In the genomic region with DNA sequence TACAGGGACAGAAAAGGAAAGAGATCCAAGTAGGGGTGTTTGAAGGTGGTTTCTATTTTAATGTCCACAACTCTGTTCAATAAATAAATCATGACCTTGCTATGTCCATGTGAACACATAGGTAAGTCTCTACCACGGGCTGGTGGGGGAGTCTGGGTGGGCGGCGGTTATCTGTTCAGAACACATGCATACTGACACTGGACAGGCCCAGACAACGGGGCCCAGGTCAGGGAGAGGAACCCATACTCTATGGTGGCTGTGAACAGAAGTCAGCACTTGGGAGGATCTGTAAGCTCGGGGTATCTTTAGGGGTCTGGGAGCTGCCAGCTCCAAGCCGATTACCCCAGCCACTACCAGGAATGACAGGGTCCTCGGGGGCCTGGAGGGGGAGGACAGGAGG, we compare ENCODE assay signal across 23 mouse cellular contexts. TPM values are rescaled to one million over a fixed set of nuclear protein-coding genes. Genes with fewer than 3 reads are reported as not detected.
DNase-seq lines count a peak whose midpoint lies in the region; ATAC-seq and TF ChIP-seq lines count a peak whose summit lies in the region.
"Had no signal": no experiment of that assay in that cellular context is flagged by ENCODE, and none has a peak within 500 bp of the region (broad histone marks: within the 10 kb centered on the region; RNA-seq: fewer than 3 reads in every experiment).

No protein-coding gene starts in this region.

- peaks cover 43% of the 10 kb centered on the region for H3K27me3 ChIP-seq in heart, embryonic 10.5 days (ENCODE audit: insufficient read depth, poor library complexity, severe bottlenecking)
- peaks cover 4% of the 10 kb centered on the region; the same call in 1 of the 2 replicates for H3K27me3 ChIP-seq in kidney, postnatal 0 days (ENCODE audit: insufficient read depth, low read length)
- peaks cover 17% of the 10 kb centered on the region for H3K27me3 ChIP-seq in limb, embryonic 11.5 days (ENCODE audit: control insufficient read depth, insufficient read depth, low read length)
- H3K27me3 ChIP-seq in liver, embryonic 16.5 days (ENCODE audit: control insufficient read depth, insufficient read depth, low read depth, low read length) = peaks cover 19% of the 10 kb centered on the region
- peaks cover 16% of the 10 kb centered on the region for H3K27me3 ChIP-seq in intestine, embryonic 15.5 days (replicated peaks)

- DNase-seq in heart, embryonic 10.5 days (ENCODE audit: low spot score) = peak; percentile 89
- no peak for DNase-seq in heart, postnatal 14 days
- DNase-seq in kidney, postnatal 0 days (ENCODE audit: low spot score) = no peak
- no peak for DNase-seq in kidney, adult 8-10 months
- no peak for DNase-seq in limb, embryonic 11.5 days (ENCODE audit: low spot score)
- no peak for DNase-seq in testis, postnatal 14 days (ENCODE audit: low spot score)
- DNase-seq: right cerebral cortex, adult 18-20 months; thymus, postnatal 14 days had no signal

- WGBS in heart, embryonic 10.5 days = 71% methylated on average over 7 of the region's 7 CpGs
- 77% methylated on average over 7 of the region's 7 CpGs for WGBS in kidney, postnatal 0 days
- WGBS in limb, embryonic 11.5 days = 78% methylated on average over 7 of the region's 7 CpGs
- WGBS in liver, embryonic 16.5 days (ENCODE audit: insufficient replicate concordance) = 38% methylated on average over 7 of the region's 7 CpGs
- 77% methylated on average over 7 of the region's 7 CpGs for WGBS in intestine, embryonic 15.5 days

- no peak overlapping the region for H3K4me2 ChIP-seq in kidney, postnatal 0 days (ENCODE audit: low read length)
- H3K4me2 ChIP-seq in limb, embryonic 11.5 days (ENCODE audit: low read depth, severe bottlenecking) = peak overlapping the region; percentile 10; the same call in 1 of the 2 replicates
- peak overlapping the region; percentile 54 for H3K4me2 ChIP-seq in liver, embryonic 16.5 days (ENCODE audit: low read depth, low read length)
- H3K4me2 ChIP-seq in intestine, embryonic 15.5 days (replicated peaks) = no peak overlapping the region
- H3K4me2 ChIP-seq: embryonic facial prominence, embryonic 12.5 days; hindbrain, embryonic 15.5 days; limb, embryonic 13.5 days; lung, embryonic 15.5 days; midbrain, embryonic 12.5 days; neural tube, embryonic 13.5 days had no signal

- intact Hi-C loops in heart, postnatal 14 days (cut with DNase I) = no loop called here

- H3K27ac ChIP-seq in heart, embryonic 10.5 days = peak overlapping the region; percentile 76
- H3K27ac ChIP-seq in kidney, postnatal 0 days = peak overlapping the region; percentile 71; the same call in 1 of the 2 replicates
- no peak overlapping the region; the same call in 1 of the 2 replicates for H3K27ac ChIP-seq in limb, embryonic 11.5 days (replicated peaks; ENCODE audit: low read depth, low read length)
- H3K27ac ChIP-seq in liver, embryonic 16.5 days (ENCODE audit: low read length) = peak overlapping the region; percentile 99
- no peak overlapping the region for H3K27ac ChIP-seq in intestine, embryonic 15.5 days
- H3K27ac ChIP-seq: embryonic facial prominence, embryonic 12.5 days; hindbrain, embryonic 15.5 days; limb, embryonic 13.5 days; lung, embryonic 15.5 days; midbrain, embryonic 12.5 days; neural tube, embryonic 13.5 days; stomach, postnatal 0 days had no signal

- no peak overlapping the region for H3K9ac ChIP-seq in kidney, postnatal 0 days (ENCODE audit: low read depth, low read length)
- H3K9ac ChIP-seq in limb, embryonic 11.5 days (ENCODE audit: low read length) = no peak overlapping the region
- H3K9ac ChIP-seq in liver, embryonic 16.5 days (ENCODE audit: low read depth, low read length) = peak overlapping the region; percentile 66
- no peak overlapping the region for H3K9ac ChIP-seq in intestine, embryonic 15.5 days
- H3K9ac ChIP-seq: embryonic facial prominence, embryonic 12.5 days; hindbrain, embryonic 15.5 days; lung, embryonic 15.5 days; midbrain, embryonic 12.5 days; neural tube, embryonic 13.5 days had no signal

- no peaks in the 10 kb centered on the region for H3K9me3 ChIP-seq in heart, embryonic 10.5 days
- no peaks in the 10 kb centered on the region for H3K9me3 ChIP-seq in kidney, postnatal 0 days (replicated peaks; ENCODE audit: low read length)
- no peaks in the 10 kb centered on the region for H3K9me3 ChIP-seq in limb, embryonic 11.5 days (ENCODE audit: control insufficient read depth, low read length)
- no peaks in the 10 kb centered on the region for H3K9me3 ChIP-seq in liver, embryonic 16.5 days (replicated peaks; ENCODE audit: control insufficient read depth, low read length)
- no peaks in the 10 kb centered on the region for H3K9me3 ChIP-seq in intestine, embryonic 15.5 days
- H3K9me3 ChIP-seq: embryonic facial prominence, embryonic 12.5 days; hindbrain, embryonic 15.5 days; limb, embryonic 13.5 days; lung, embryonic 15.5 days; midbrain, embryonic 12.5 days; neural tube, embryonic 13.5 days had no signal

- peaks cover 43% of the 10 kb centered on the region for H3K4me1 ChIP-seq in heart, embryonic 10.5 days
- H3K4me1 ChIP-seq in kidney, postnatal 0 days (replicated peaks; ENCODE audit: insufficient read depth, low read length) = peaks cover 2% of the 10 kb centered on the region; the same call in 1 of the 2 replicates
- 0 out of 2 replicates have a peak, but pooled peaks cover 3% of the 10 kb centered on the region for H3K4me1 ChIP-seq in limb, embryonic 11.5 days (ENCODE audit: control insufficient read depth, insufficient read depth, low read length)
- peaks cover 63% of the 10 kb centered on the region for H3K4me1 ChIP-seq in liver, embryonic 16.5 days (ENCODE audit: control insufficient read depth, low read depth, low read length)
- H3K4me1 ChIP-seq in intestine, embryonic 15.5 days (replicated peaks) = peaks cover 8% of the 10 kb centered on the region

- TF ChIP-seq CTCF in kidney, postnatal 0 days (IDR thresholded peaks at IDR 0.05; ENCODE audit: low read depth) = no peak

- no peak overlapping the region for H3K4me3 ChIP-seq in heart, embryonic 10.5 days
- H3K4me3 ChIP-seq in kidney, postnatal 0 days (replicated peaks; ENCODE audit: low read depth, low read length) = no peak overlapping the region
- no peak overlapping the region for H3K4me3 ChIP-seq in limb, embryonic 11.5 days (ENCODE audit: low read depth, low read length)
- peak overlapping the region; percentile 9 for H3K4me3 ChIP-seq in liver, embryonic 16.5 days (ENCODE audit: low read depth, low read length)
- no peak overlapping the region for H3K4me3 ChIP-seq in intestine, embryonic 15.5 days (replicated peaks)
- H3K4me3 ChIP-seq: embryonic facial prominence, embryonic 12.5 days; hindbrain, embryonic 15.5 days; limb, embryonic 13.5 days; lung, embryonic 15.5 days; midbrain, embryonic 12.5 days; neural tube, embryonic 13.5 days had no signal

- ATAC-seq in kidney, postnatal 0 days (replicated peaks; ENCODE audit: low FRiP score, low read depth) = no peak
- no peak for ATAC-seq in limb, embryonic 11.5 days (ENCODE audit: insufficient number of reproducible peaks, low FRiP score, low TSS enrichment, low read depth)
- ATAC-seq in liver, embryonic 16.5 days (ENCODE audit: low read depth) = peak; percentile 20
- no peak for ATAC-seq in intestine, embryonic 15.5 days
- ATAC-seq: intestine, embryonic 16.5 days had no signal

- H3K36me3 ChIP-seq in heart, embryonic 10.5 days = no peaks in the 10 kb centered on the region
- H3K36me3 ChIP-seq in kidney, postnatal 0 days (ENCODE audit: insufficient read depth, low read length) = no peaks in the 10 kb centered on the region
- H3K36me3 ChIP-seq in limb, embryonic 11.5 days (ENCODE audit: control insufficient read depth, insufficient read depth, low read length) = no peaks in the 10 kb centered on the region
- no peaks in the 10 kb centered on the region for H3K36me3 ChIP-seq in liver, embryonic 16.5 days (ENCODE audit: control insufficient read depth, insufficient read depth)
- H3K36me3 ChIP-seq in intestine, embryonic 15.5 days = no peaks in the 10 kb centered on the region
- H3K36me3 ChIP-seq: embryonic facial prominence, embryonic 12.5 days; hindbrain, embryonic 15.5 days; limb, embryonic 13.5 days; lung, embryonic 15.5 days; midbrain, embryonic 12.5 days; neural tube, embryonic 13.5 days had no signal

RNA-seq across cellular contexts. Expression of gene Nhlrc4, which starts 1.6 kb away (rescaled TPM):
- polyA plus RNA-seq in heart, embryonic 10.5 days (2016; fragmentation: Nextera tagmentation; extraction: Ambion mirVana) = 0.15 and 0.85 TPM in 2 replicates
- under 1 TPM in 1 of 2 experiments, not detected in 1; 0.17 TPM for total RNA-seq in heart, postnatal 14 days (2021)
- 1.1 and 2.5 TPM in 2 replicates for polyA plus RNA-seq in kidney, postnatal 0 days (2015; fragmentation: Nextera tagmentation; extraction: Ambion mirVana)
- 0.27 TPM in 1 of 2 replicates, not detected in the other for polyA plus RNA-seq in limb, embryonic 11.5 days (2014; fragmentation: Nextera tagmentation; extraction: Ambion mirVana)
- 6.8 and 7.8 TPM in 2 replicates for polyA plus RNA-seq in liver, embryonic 16.5 days (2015; fragmentation: Nextera tagmentation; extraction: Ambion mirVana)
- polyA plus RNA-seq in intestine, embryonic 15.5 days (2015; fragmentation: Nextera tagmentation; extraction: Ambion mirVana) = 0.10 and 0.46 TPM in 2 replicates
- total RNA-seq: CH12.LX; gastrocnemius, adult 8-10 months; heart, postnatal 10 days; layer of hippocampus, postnatal 10 days had no signal
- polyA plus RNA-seq: large intestine, adult 2 months; limb, embryonic 13.5 days; neural tube, embryonic 13.5 days; stomach, postnatal 0 days had no signal

RNA-seq across cellular contexts. Expression of gene Pigq, which starts 1.6 kb away (rescaled TPM):
- polyA plus RNA-seq in heart, embryonic 10.5 days (2016; fragmentation: Nextera tagmentation; extraction: Ambion mirVana) = 71.8 and 90.0 TPM in 2 replicates
- total RNA-seq in heart, postnatal 14 days (2021) = 10 to 100 TPM; 60.6 to 62.7 TPM
- polyA plus RNA-seq in kidney, postnatal 0 days (2015; fragmentation: Nextera tagmentation; extraction: Ambion mirVana) = 69.5 and 70.2 TPM in 2 replicates
- polyA plus RNA-seq in limb, embryonic 11.5 days (2014; fragmentation: Nextera tagmentation; extraction: Ambion mirVana) = 50.9 and 52.8 TPM in 2 replicates
- 147 and 154 TPM in 2 replicates for polyA plus RNA-seq in liver, embryonic 16.5 days (2015; fragmentation: Nextera tagmentation; extraction: Ambion mirVana)
- 52.1 and 56.4 TPM in 2 replicates for polyA plus RNA-seq in intestine, embryonic 15.5 days (2015; fragmentation: Nextera tagmentation; extraction: Ambion mirVana)

RNA-seq across cellular contexts. Expression of gene A930017K11Rik, which starts 6.0 kb away (rescaled TPM):
- 0.20 and 0.55 TPM in 2 replicates for polyA plus RNA-seq in heart, embryonic 10.5 days (2016; fragmentation: Nextera tagmentation; extraction: Ambion mirVana)
- not detected for total RNA-seq in heart, postnatal 14 days (2021)
- polyA plus RNA-seq in kidney, postnatal 0 days (2015; fragmentation: Nextera tagmentation; extraction: Ambion mirVana) = 6.8 and 7.2 TPM in 2 replicates
- polyA plus RNA-seq in limb, embryonic 11.5 days (2014; fragmentation: Nextera tagmentation; extraction: Ambion mirVana) = 0.18 and 0.33 TPM in 2 replicates
- 0.13 and 0.16 TPM in 2 replicates for polyA plus RNA-seq in liver, embryonic 16.5 days (2015; fragmentation: Nextera tagmentation; extraction: Ambion mirVana)
- 0.20 and 0.28 TPM in 2 replicates for polyA plus RNA-seq in intestine, embryonic 15.5 days (2015; fragmentation: Nextera tagmentation; extraction: Ambion mirVana)
- total RNA-seq: CH12.LX; gastrocnemius, adult 8-10 months; heart, postnatal 10 days; layer of hippocampus, postnatal 10 days had no signal
- polyA plus RNA-seq: large intestine, adult 2 months; stomach, postnatal 0 days had no signal

RNA-seq across cellular contexts. Expression of gene Rab40c, which starts 26.8 kb away (rescaled TPM):
- polyA plus RNA-seq in heart, embryonic 10.5 days (2016; fragmentation: Nextera tagmentation; extraction: Ambion mirVana) = 22.2 and 24.4 TPM in 2 replicates
- 10 to 100 TPM; 14.4 to 20.0 TPM for total RNA-seq in heart, postnatal 14 days (2021)
- polyA plus RNA-seq in kidney, postnatal 0 days (2015; fragmentation: Nextera tagmentation; extraction: Ambion mirVana) = 20.4 and 22.1 TPM in 2 replicates
- 19.2 and 19.7 TPM in 2 replicates for polyA plus RNA-seq in limb, embryonic 11.5 days (2014; fragmentation: Nextera tagmentation; extraction: Ambion mirVana)
- polyA plus RNA-seq in liver, embryonic 16.5 days (2015; fragmentation: Nextera tagmentation; extraction: Ambion mirVana) = 6.2 and 7.0 TPM in 2 replicates
- 21.4 and 24.9 TPM in 2 replicates for polyA plus RNA-seq in intestine, embryonic 15.5 days (2015; fragmentation: Nextera tagmentation; extraction: Ambion mirVana)

RNA-seq across cellular contexts. Expression of gene Capn15, which starts 39.2 kb away (rescaled TPM):
- 20.1 and 21.4 TPM in 2 replicates for polyA plus RNA-seq in heart, embryonic 10.5 days (2016; fragmentation: Nextera tagmentation; extraction: Ambion mirVana)
- 10 to 100 TPM; 11.4 to 13.1 TPM for total RNA-seq in heart, postnatal 14 days (2021)
- 17.0 and 19.8 TPM in 2 replicates for polyA plus RNA-seq in kidney, postnatal 0 days (2015; fragmentation: Nextera tagmentation; extraction: Ambion mirVana)
- polyA plus RNA-seq in limb, embryonic 11.5 days (2014; fragmentation: Nextera tagmentation; extraction: Ambion mirVana) = 23.8 and 25.7 TPM in 2 replicates
- polyA plus RNA-seq in liver, embryonic 16.5 days (2015; fragmentation: Nextera tagmentation; extraction: Ambion mirVana) = 8.0 and 9.9 TPM in 2 replicates
- polyA plus RNA-seq in intestine, embryonic 15.5 days (2015; fragmentation: Nextera tagmentation; extraction: Ambion mirVana) = 18.5 and 25.1 TPM in 2 replicates

Comparison
In these comparisons a context has a peak if more than half of its experiments do, and no peak if none do; other contexts are left out.
1. H3K27ac ChIP-seq: peak in heart, embryonic 10.5 days (single experiment), kidney, postnatal 0 days (single experiment) and liver, embryonic 16.5 days (single experiment); none in limb, embryonic 11.5 days (single experiment) and intestine, embryonic 15.5 days (single experiment).
2. H3K4me2 ChIP-seq: peak in limb, embryonic 11.5 days (single experiment) and liver, embryonic 16.5 days (single experiment); none in kidney, postnatal 0 days (single experiment) and intestine, embryonic 15.5 days (single experiment).